Mouse (Mus musculus): ENCODE results near the gene Mmel1. TPM values are rescaled to one million over a fixed set of nuclear protein-coding genes. Genes with fewer than 3 reads are reported as not detected.

Mmel1 gene
- total RNA-seq, 2 experiments from 2014 or later = 0.33 to 0.41 TPM

DNA sequence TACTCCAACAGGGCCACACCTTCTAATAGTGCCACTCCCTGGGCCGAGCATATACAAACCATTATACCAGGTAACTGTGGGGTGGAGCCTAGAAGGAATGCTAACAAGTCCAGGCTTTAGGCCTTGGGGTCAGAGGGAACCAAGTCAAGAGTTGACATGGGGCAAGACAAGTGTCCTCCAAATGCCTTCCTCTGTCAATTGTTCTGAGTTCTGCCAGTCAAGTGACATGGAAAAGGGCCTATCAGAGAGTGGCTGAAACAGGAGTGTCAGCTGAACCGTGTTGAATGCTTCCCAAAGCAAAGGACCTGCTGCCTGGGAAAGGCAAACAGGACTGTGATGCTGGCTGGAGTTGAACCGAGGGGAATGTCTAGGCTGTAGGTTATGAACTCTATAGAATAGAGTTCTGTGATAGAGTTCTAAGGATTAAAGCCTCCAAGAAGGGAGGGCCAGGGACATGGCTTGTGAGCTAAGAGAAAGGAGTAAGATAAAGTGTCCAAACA, 5.9 kb upstream of the Mmel1 start:
- DNase-seq (ENCODE audit: low spot score in 2 of 2) = no peak

GRCm38 (mm10) chr4:154864271-154864771, 5.1 kb upstream of the Mmel1 start:
- DNase-seq (ENCODE audit: low spot score in 2 of 2) = peak; percentile 82 to 90

GRCm38 (mm10) chr4:154864961-154865760, 4.2 kb upstream of the Mmel1 start:
- DNase-seq (ENCODE audit: low spot score in 2 of 2) = no peak

DNA sequence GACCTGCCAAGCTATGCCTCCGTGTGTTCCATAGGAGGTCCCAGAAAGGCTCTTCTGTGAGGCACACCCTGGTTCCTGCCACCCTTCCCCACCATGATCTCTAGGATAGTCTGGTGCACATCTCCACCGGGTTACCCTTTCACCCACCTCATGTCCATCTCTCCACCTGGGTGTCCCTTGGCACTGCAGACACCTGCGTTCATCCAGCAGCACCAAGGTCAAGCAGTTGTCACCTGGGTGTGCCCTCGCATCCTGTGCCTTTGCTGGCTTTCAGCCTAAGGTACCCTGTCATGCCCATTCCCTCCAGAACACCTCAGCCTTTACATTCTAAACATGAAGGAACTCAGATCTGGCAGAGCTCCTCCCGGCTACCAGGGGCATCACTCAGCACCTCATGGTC, 3.0 kb upstream of the Mmel1 start:
- DNase-seq (ENCODE audit: low spot score in 2 of 2) = no peak

- DNase-seq (ENCODE audit: low spot score in 2 of 2) = no peak
These were observed 2.1 kb upstream of the Mmel1 start for GRCm38 (mm10) chr4:154867257-154867656.

DNA sequence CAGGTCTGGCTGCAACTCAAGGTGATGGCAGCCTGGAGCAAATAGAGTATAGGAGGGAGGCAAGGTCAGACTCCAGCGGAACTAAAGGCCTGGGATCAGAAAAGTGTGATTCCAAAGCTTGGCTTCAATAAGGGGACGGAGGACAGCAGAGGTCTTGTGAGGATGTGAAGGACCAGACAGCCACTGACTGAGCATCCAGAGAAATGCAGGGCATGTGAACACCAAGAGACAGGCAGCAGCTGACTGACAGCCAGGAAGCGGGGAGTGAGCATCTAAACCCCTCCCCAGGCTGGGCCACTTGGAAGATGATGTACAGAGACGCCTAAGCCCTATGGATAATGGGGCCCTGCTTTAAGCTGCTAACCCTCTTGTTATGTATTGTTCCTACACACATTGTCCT, 1.3 kb downstream of the Mmel1 start:
- DNase-seq (ENCODE audit: low spot score in 2 of 2) = no peak

DNA sequence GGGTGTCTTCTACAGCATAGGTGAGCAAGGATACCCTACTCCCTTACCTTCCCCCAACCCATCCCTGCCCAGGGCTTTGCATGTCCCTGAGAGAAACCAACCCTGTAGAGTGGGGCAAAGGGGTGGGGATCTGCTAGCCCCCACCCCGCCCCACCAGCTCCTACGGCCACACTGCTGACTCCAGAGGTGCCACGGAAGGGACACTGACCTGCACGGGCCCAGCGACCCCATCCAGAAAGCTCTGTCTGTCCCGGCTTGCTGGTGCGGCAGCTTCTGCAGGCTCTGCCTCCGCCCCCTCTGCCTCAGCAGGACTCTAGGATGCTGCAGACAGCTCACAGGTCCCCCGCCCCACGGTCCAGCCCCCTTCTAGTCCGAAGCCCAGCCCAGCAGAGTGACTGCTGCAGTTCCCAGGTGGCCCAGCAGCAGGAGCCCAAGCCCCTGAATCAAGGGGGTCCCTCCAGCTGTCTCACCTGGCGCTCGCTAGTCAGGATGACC, 2.4 kb downstream of the Mmel1 start:
- no peak for DNase-seq (ENCODE audit: low spot score in 2 of 2)

DNA sequence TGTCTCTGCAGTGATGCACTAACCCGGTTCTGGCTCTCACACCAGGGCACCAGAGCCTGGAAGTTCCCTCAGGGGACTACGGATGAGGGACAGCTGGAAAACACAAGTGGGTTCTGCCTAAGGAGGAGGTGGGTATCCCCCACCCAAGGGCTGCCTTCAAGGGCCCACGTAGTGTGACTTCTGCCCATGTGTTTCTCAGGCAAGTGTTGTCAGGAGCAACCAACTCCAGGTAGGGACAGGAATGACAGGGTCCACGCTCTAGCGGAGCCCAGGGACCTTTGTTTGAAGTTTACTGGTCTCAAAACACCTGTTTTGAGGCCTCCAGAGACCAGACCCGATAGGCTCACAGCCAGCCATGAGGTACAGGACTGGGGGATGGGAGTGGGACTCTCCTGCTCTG, 3.8 kb downstream of the Mmel1 start:
- no peak for DNase-seq (ENCODE audit: low spot score in 2 of 2)

DNA sequence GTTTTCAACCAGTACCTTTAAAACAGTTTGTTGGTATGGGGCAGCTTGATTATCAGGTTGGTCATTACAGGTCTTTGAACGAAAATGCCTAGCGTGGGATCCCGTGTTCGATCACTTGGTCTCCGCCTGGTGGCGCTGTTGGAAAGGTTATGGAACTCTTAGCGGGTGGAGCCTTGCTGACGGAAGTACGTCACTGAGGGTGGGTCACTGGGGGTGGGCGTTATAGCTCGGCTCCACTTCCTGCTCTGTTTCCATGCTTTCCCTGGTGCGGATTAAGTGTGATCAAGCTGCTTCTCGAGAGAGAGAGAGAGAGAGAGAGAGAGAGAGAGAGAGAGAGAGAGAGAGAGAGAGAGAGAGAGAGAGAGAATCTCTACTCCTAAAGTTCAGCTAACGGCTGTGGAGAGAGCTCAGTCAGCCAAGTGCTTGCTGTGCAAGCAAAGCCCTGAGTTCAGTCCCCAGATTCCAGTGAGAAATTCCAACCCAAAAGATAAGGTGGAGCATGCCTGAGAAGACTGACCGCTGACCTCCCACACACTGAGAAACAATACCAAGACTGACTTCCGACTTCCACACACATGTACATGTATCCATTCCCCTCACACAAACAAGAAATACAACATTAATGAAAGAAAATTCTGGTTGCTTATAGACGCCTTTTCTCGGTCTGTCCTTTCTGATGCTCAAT, 8.6 kb downstream of the Mmel1 start:
- DNase-seq (ENCODE audit: low spot score in 2 of 2) = peak; percentile 86 to 94

DNA sequence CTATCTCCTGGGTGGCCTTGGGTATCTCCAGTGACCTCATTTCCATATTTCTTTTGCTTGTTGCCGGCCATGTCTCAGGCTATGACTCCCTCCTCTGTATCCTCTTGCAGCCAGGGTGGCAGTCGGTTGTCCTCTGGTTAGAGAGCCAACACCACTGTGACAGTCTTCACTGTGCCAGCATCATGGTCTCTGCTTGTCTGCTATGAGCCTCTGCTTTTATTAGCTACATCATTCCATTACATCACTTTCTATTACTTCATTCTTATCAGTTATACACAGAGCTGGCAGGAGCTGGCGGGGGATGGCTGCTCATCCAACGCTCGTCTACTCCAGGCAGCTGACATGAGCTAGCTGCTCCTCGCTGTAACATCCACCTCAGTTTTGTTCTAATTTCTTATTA, 11.3 kb downstream of the Mmel1 start:
- no peak for DNase-seq (ENCODE audit: low spot score in 2 of 2)

DNA sequence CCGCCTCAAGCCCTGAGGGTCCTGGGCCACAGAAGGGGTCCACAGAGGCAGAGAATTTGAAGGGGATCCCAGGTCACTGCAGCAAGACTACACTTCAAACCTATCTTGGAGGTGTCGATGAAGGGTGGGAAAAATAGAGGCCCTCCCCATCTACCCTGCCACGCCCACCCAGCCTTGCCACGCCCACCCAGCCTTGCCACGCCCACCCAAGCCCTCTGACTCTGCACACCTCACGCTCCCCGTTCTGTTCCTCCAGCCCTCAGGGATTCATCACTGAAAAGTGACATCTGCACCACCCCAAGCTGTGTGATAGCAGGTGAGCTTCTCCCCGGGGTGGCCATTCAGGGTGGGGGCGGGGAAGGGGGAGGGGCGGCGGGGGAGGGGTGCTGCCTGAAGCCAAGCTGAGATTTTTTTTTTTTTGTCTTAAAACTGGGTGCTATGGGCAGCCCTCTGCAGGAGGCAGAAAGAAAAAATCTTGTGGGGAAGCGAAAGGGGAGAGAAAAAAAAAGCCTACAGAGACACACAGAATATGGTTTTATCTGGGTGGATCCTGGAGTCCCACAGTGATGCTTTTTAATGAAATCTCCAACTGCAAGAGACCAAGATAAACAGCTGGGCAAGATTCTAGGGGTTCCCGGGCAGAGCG, 12.8 kb downstream of the Mmel1 start:
- no peak for DNase-seq (ENCODE audit: low spot score in 2 of 2)

DNA sequence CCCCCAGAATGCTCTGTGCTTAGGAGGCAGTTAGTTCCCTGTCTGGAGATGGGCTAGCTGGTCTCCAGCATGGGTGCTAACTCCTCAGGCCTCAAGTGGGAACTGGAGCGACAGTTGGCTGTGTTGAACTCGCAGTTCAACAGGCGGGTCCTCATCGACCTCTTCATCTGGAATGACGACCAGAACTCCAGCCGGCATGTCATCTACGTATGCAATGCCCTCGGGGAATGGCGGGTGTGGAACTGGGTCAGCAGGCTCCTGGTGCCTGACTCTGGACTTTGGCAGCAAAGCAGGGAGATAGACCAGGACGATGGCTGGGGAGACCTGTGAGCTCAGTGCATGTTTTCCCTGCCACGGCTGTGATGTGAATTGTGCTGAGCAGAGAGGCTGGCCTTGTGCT, 16.0 kb downstream of the Mmel1 start:
- DNase-seq (ENCODE audit: low spot score in 2 of 2) = no peak

DNA sequence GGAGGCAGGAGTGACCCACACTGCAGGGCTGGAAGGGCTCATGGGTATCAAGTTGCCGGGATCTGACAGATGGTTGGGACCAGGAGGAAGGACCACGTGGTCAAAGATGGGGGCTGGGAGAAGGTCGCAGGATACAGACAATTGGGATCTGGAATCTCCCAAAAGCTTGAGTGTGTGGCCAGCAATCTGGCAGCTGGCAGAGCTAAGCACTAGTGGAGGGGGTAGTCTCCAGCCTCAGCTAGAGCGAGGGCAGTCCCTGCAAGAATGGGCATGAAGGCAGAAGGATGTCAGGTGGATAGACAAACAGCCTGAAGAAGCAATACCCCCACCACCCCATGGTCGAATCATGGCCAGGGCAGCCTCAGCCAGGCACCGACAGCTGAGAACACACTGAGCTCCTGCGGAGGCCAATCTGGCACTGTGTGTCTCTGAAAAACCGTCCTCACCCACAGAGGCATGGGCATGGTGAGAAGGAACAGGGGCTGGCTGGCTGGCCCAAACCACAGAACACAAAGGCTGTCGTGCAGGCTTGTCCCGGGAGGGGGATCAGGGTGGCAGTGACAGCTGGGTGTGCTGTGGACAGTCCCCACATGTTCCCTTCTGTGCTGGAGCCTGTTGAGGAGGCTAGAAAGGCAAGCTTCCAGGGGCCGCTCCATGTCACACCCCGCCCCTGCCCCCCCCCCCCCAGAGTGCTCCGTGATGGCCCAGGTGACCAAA, 17.6 kb downstream of the Mmel1 start:
- DNase-seq (ENCODE audit: low spot score in 2 of 2) = no peak

DNA sequence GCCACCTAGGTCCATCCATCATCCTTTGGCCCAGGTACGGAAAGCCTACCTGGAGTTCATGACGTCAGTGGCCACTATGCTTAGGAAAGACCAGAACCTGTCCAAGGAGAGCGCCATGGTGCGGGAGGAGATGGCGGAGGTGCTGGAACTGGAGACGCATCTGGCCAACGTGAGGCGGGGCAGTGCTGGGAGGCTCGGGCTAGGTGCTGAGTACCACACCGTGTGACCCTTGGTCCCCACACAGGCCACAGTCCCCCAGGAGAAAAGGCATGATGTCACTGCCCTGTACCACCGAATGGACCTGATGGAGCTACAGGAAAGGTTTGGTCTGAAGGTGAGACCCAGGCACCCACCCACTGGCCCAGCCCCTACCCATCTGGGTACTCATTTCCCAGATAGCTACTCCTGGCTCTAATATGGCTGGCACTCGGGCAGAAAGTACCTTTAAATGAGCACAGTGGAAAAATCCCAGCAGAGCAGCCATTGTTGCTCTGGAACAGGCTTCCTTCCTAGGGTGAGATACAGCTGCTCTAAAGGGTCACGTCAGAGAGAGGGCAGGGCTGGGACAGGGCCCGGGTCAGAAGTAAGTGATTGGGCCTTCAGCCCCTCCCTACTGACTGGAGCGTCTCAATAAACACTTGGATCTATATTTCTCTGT, 18.3 kb downstream of the Mmel1 start:
- DNase-seq (ENCODE audit: low spot score in 2 of 2) = no peak

- DNase-seq (ENCODE audit: low spot score in 2 of 2) = no peak
These were observed 21.5 kb downstream of the Mmel1 start for GRCm38 (mm10) chr4:154890887-154891286.

DNA sequence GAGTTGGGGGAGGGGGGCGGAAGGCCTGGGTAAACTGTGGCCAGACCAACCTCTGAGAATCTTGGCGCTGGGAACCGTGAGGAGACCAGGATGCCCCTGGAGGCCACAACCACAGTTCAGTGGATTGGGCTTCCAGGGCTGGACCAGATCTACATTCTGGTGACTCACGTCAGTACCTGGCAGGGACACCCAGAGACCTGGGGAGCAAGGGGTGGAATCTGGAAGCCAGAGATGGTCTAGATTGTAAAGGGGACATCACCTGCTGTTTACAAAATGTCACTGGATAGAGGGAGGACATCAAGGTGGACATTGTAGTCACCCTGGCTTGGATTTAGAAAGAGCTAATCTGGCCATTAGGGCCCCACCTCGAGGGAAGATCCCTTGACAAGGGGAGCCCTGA, 26.2 kb downstream of the Mmel1 start:
- DNase-seq (ENCODE audit: low spot score in 2 of 2) = no peak

DNA sequence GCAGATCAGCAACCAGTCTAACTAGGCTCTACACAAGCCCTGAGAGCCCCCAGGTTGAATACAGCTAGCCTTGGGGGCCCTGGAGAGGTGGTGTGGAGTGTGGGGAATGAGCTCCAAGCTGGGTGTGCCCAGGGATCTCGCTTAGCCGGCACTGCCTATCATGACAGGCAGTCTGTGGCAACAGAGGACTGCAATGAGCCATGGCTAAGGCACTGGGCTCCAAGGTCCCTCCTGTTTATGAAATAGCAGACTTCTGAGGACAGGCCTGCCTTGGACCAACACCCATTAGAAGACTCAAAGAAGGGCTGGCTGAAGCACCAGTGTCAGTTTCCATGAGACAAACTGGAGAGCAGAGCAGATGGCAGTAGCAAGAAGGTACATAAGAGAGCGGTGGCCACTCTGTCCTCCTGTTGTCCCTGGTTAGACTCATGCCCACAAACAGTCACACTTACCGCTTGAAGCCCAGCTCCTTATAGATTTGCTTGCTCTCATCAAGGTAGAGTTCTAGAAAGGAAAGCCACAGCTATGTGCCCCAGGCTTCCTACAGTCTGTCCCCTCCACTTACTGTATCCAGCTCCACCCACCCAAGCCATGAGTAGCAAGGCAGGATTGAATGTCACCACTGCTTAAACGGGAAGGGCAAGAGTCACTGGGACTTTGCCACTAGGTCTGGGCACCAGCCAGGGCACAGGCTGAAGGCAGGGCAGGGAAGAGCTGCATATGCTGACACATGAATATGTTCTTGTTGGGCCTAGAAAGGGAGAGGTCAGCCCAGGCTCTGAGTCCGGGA, 28.5 kb downstream of the Mmel1 start:
- no peak for DNase-seq (ENCODE audit: low spot score in 2 of 2)

DNA sequence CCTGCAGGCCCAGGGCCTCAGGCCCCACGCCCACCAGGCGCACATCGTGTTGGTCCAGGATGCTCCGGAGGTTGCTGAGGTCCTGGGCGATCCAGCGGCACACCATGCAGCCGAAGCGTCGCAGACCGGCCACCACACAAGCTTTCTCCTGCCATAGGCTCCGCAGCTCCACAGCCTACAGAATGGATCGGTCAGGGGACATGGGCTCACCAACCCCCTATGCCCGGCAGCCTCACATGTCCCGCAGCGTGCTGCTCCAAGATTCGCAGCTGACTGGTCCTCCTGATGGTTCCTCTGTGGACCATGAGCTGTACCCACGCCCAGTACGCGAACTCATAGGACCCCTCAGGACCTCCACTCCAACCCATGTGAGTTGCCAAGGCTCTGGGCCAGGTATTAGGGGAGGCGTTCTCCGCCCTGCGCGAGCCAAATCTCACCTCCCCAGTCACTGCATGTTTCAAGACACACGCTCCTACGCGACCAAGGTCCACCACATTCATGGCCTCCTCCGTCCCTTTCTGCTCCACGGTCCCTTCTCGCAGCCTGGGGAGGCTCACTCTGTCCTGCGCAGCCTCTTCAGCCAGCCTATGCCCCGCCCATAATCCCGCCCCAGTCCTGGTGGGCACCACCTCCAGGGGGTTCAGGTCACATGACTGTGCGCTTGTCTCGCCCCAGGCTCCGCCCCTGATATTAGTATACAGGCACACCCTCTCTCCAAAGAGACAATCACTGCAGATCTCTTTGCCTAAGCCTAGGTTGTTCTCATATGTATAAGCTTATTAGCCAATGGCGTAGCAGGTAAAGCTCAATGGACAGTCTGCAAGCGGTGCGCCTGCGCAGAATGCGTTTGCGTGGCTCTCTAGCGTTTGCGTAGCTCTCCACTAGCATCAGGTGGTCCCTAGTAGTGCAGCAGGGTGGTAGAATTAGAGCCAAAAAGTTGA, 29.4 kb downstream of the Mmel1 start, which contains the start of gene Fam213b:
Fam213b (minus strand) TSS at position 630 of the 941 bp plus-strand sequence.
- peak; percentile 70 to 78 for DNase-seq (ENCODE audit: low spot score in 2 of 2)
